Mouse (Mus musculus): ENCODE data around the gene Ablim1.

Ablim1 gene

DNA sequence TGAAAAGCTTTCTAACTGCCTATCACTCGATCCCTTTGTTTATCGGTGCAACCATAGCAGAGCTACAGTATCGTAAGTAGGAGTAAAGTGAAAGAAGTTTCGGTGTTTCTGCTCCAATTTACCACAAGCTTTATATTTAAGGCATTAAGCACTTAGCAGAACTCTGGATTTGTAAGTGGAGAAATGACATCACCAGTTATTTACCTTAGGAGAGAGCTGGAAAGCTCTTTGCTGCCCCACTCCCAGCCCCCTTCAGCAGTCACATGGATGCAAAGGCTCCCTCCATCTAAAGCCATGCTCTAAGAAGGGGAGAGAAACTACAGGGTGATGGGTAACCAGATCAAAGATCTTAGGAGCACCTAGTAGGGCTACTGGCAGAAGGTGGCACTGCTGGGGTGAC is 241.3 kb downstream of the Ablim1 start:
- DNase-seq (ENCODE audit: low read depth, low spot score), result no peak

DNA sequence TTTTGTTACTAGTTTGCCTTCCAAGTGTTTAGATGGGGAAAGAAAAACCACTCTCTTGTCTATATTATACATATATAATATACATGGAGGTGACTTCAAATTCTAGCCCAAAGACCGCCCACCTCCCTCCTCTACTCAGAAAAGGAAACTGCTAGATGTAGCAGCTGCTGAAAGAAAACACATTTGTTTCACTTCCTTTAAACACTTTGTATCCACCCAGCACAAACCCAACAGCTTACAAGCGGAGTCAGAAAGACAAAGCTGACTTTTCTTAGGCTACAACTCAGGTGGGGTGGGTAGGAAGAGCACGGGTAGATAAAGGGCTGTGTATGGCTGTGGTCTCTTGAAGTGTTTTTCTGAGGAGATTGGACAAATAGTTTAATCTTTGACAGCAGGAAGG is 242.0 kb downstream of the Ablim1 start:
- no peak for DNase-seq (ENCODE audit: low read depth, low spot score)

DNA sequence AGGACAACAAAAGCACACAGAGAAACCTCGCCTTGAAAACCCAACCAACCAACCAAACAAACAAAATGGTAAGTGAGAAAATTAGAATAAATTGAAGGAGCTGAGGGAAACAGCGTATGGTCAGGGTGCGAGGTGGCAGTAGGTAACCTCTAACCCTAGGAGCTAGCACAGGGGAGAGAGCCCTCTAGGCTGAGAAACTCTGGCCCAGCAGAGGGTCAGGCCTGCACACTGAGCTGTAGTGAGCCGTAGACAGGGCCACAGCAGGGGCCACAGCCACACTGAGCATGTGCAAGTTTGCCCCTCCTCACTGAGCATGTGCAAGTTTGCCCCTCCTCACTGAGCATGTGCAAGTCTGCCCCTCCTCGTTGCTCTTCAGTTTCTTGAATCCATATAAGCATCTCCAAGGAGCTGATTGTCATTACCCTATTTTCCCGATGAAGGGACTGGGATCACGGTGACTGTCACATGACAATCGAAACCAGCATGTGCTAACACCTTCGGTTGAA is 247.6 kb downstream of the Ablim1 start:
- DNase-seq (ENCODE audit: low read depth, low spot score), result no peak

DNA sequence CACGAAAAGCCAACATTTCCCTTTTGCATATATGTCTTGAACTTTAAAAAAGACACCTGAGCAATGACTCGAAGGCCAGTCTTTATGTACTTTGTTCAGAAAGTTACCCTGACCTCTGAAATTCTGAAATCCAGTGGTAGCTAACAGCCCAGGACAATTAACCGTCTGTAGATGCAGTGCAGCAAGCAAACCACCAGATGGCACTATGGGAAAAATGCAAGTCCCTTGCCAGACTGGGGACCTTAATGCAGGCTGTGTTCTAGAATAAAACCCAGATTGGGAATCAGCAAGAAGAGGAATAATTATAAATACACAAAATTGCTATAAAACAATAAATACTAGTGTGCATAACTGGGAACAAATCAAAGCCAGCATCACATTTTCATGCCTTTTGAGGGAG is 248.4 kb downstream of the Ablim1 start:
- DNase-seq (ENCODE audit: low read depth, low spot score), result no peak

DNA sequence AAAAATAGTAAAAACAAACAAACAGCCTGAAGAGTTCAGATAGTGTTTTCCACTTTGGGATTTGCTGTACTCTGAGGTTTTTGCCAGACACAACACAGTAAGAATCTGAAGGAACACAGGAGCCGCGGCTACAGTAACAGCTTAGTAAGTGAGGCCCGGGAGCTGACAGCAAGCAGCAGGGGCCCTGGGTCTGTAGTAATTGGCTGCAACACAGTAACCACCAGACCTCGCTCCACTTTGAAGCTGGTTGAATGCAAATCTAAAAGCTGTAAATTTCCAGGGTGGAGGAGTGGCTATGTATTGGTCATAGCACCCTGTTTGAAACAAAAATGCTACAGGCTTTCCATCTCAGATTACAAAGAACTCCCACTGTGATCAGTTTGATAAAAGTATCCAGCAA is 252.0 kb downstream of the Ablim1 start:
- no peak for DNase-seq (ENCODE audit: low read depth, low spot score)

DNA sequence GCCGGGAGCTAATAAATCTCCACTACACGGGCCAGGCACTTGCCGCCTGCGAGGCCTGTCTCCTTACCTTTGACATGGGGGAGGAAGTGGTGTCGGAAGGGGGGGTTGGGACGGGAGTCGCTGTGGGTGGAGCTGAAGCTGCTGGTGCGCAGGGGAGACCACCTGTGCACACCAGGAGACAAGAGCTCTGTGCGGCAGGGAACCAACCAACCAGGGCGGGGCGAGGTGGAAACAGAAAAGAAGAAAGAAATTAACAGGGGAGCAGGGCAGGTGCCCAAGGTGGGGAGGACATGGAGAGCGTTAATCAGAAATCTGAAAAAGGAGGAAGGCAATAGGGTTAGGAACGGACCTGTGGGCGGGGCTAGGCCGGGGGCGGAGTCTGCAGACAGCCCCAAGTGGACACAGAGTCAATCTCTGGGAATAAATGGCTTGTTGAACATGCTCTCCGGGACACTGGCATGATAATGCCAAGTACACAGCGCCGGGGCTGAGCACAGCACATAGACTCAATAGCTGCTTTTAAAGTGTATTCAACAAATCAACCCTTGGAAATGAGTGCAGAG is 255.6 kb downstream of the Ablim1 start:
- DNase-seq (ENCODE audit: low read depth, low spot score), result no peak

DNA sequence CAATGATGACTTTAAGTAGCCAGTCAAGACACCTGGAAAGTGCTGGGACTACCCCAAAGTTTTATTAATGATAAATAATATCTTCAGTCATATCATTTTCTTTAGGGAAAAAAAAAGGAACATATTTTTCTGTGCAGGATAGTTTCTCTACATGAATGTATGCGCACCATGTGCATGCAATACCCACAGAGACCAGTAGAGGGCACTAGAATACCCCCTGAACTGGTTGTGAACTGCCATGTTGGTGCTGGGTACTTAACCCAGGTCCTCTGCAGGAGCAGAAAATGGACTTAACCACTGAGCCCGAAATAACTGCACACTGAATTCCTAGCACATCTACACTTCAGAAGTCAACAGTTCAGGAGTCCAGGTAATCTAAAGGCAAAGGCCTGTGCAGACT is 257.2 kb downstream of the Ablim1 start:
- no peak for DNase-seq (ENCODE audit: low read depth, low spot score)

DNA sequence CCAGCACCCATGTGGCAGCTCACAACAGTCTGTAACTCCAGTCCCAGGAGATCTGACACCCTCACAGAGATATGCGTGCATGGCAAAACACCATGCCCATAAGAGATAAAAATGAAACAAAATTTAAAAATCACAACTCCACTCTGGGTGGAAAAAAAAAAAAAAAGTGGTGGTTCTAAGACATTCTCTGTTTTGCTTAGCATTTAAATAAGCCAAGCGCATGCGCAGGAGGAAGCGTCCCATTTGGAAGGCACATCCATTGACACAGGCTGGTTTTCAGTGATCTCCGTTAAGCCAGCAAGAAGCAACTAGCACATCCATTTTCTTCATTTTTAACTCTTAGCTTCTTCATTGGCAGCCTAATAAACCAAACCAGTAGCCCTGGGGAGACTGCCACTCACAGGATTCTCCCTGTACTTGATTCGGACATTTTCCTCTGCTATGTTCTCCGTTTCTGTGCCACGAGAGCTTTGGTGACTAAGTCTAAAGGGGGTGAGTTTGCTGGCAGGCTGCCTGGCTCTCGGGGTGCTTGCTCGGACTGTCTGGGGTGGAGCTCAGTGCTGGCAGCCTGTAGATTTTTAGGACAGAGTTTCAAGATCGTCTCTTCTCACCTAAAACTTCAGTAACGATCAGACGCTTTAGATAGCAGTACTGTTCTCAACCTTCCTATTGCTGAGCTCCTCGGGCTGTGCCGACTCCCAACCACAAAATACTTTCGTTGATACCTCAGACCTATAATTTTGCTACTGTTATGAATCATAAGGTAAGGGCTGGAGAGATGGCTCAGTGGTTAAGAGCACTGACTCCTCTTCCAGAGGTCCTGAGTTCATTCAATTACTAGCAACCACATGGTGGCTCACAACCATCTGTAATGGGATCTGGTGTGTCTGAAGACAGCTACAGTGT is 259.3 kb downstream of the Ablim1 start:
- no peak for DNase-seq (ENCODE audit: low read depth, low spot score)

DNA sequence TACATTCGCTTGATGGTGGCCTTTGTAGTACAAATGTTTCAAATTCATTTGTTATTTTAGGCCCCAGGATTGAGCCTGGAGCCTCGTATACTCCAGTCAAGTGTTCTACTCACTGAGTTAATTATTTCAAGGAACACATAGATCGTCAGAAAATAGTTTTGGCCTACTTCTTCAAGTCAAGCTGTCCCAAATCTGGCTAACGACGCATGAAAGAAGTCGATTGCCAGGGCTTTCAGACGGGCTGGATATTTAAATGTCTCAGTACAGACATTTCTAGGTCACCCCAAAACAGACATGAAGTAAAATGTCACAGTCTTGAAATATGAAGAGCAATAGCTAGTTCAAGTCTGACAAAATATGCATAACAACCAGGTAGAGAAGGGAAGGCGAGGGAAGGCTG is 261.8 kb downstream of the Ablim1 start:
- DNase-seq (ENCODE audit: low read depth, low spot score), result no peak

DNA sequence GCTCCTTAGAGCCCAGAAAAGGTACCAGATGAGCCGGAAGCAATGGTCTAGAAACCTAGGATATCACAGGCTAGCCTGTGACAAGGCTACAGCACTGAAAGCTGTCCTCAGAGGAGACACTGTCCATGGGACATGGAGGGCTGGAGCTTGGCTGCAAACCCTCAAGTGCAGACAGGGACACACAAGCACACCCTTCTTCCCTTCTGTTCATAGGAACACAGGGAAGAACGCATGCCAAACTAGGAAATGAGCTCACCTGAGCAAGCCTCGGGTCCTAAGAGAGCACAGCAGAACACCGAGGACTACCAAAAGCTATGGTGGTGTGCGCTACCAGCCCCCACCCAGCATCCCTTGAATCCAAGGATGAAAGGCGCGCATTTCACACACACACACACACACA is 262.7 kb downstream of the Ablim1 start:
- DNase-seq (ENCODE audit: low read depth, low spot score), result no peak

DNA sequence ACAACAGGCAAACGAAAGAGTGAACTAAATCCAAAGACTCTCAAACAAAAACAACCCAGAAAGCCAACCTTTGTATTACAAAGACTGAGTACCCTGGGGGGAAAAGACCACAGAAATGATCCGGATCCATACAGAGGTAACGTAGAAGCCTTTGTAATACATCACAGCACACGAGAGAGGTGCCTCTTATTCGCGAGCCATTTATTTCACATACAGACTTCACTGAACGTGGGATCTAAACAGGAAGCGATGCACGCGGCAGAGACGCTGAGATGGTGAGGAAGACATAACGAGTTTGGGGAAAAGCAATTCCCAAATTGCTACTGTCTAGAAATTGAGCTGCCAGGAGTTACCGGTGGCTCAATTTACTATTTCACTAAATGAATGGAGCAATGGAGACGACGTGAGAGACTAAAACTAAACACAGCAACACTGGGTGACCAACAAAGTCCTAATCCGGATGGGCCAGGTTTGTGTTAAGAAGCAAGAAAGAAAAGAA is 265.1 kb downstream of the Ablim1 start:
- no peak for DNase-seq (ENCODE audit: low read depth, low spot score)

DNA sequence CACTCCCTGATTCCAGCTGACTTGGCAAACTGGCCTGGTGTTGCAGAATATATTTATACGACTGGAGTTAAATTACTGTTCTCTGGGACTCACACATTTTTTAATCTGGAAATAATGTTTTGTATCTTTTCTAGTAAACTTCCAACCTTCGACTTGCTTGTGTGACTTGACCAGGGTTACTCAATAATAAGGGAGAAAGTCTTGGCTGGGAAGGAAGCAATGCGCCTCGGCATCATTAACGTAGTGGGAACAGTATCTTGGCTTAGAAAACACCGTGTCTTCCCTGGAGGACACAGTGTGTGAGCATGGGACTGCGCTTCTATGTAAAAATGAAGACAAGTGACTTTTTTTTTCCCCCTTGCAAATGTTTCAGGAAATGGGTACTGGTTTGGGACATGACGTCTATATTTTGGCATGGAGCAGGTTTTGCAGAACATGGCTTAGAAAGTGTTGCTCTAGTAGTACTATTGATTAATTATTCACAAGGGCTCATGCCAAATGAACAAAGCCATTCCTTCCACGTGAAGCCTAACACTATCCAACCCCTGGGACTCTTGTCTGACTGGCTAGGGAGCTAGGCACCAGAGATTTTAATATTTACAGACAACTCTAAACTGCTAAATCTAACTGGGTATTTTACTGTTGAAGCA is 266.9 kb downstream of the Ablim1 start:
- peak; percentile 54 for DNase-seq (ENCODE audit: low read depth, low spot score)

DNA sequence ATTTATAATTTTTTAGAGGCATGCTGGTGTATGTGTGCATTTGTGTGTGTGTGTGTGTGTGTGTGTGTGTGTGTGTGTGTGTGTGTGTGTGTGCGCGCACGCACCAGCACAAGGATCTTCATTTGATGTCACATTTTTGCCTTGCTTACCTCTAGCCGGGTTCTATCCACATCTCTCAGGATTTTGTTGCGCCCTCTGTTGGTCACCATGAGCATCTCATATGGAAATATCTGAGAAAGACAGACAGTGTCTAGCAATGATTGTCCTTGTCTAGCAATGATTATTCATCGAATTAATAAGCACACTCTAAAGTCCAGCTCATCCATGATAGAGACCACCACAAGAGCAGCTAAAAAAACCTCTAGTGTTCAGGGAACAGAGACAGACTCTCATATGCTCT is 275.5 kb downstream of the Ablim1 start:
- no peak for DNase-seq (ENCODE audit: low read depth, low spot score)

DNA sequence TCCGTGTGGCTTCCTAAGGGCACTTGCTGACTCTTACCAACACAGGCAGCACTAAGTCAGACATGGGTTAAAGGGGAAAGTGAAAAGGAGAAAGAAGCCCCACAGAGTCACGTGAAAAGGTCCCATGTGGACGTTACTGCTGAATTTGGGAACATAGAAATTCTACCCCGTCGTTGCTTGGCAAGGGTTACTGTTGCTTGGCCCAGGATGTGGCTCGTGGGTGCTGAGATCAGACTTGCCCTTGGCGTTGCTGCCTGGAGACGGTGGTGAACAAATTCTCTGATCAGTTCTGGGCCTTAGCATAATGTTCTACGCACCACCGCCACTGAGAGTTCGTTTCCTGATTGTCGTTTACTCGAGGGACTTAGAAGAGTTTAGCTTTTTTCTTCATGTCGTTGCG is 277.9 kb downstream of the Ablim1 start:
- DNase-seq (ENCODE audit: low read depth, low spot score), result no peak

DNA sequence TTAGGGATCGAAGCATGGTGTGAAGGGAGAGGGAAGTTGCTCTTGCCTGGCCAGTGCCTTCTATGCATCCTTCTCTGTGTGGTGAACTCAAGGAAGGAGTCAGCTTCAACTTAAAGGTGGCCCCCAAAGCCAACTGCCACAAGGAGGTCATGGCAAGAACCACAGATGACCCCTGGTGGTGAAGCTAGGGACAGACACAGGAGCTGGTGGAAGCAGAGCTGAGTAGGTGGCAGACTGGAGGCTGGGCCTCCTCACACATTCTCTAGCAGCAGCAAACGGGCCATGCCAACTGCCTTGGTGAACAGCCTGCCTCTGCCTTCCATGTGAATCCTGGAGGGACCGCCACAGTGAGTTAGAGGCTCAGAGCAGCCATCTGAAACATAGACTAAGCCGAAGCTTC is 283.1 kb downstream of the Ablim1 start:
- DNase-seq (ENCODE audit: low read depth, low spot score), result peak; percentile 54

DNA sequence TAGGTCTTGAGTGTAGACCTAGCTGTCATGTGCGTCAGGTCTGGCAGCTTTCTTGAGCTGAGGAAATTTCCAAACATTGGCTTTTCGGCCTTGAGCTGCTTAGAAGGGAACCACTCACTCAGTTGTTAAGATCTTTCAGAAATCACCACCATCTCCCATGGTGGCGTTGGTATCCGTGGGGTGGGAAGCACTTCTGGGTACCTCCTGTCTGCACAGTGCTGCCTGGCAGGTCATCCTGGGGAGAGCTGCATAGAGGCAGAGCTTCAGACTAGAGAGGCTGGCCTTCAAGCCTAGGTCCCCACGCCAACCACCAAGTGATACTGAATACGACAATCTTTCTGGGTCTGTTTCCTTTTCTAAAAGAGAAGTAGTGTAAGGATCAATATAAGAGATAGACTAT is 285.3 kb downstream of the Ablim1 start:
- no peak for DNase-seq (ENCODE audit: low read depth, low spot score)

DNA sequence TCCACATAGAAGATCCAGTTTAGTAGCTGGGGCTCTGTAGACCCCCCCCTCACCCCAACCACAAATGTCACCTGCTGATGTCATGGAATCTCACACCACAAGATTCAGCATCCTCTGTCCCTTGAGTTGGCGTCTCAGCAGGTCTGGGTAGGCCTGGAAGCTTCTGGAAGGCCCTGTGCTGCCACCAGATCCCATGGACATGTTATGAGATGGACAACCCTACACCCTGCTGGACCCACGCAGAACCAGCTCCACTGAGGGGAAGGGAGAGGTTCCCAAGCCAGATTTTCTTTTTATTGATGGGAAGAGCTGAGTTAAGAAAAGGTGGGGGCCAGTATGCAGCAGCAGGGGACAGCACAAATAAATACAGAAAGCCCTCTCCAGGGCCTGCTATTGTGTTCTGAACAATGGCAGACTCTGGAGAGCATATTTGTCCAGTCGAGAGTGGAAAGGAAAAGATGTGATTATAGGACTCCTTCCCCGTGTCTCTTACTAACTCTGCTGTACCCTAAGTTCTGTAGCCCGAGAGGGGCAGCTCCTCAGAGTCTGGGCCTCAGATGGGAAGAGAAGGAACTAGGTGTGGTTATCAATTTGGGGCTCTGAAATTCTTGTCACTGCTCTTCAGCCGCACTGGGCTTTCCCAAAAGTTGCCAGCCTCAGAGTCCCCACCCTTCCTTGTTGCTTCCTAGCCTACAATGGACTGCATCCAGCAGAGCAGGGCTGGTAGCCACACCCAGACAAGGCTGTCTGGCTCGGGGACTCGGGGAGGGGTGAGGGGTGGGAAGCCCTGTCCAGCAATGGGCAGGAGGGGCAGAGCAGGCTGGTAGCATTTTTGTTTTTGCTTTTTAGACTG is 286.2 kb downstream of the Ablim1 start:
- DNase-seq (ENCODE audit: low read depth, low spot score), result no peak

DNA sequence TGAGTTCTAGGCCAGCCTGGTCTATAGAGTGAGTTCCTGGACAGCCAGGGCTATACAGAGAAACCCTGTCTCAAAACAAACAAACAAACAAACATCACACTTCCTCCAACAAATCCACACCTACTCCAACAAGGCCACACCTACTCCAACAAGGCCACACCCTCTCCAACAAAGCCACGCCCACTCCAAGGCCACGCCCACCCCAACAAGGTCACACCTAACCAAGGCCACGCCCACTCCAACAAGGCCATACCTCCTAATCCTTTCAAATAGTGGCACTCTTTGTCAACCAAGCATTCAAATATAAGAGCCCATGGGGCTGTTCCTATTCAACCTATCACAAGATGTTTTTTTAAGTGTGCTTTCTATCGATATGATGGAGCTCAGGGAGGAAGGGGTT is 288.2 kb downstream of the Ablim1 start:
- no peak for DNase-seq (ENCODE audit: low read depth, low spot score)

DNA sequence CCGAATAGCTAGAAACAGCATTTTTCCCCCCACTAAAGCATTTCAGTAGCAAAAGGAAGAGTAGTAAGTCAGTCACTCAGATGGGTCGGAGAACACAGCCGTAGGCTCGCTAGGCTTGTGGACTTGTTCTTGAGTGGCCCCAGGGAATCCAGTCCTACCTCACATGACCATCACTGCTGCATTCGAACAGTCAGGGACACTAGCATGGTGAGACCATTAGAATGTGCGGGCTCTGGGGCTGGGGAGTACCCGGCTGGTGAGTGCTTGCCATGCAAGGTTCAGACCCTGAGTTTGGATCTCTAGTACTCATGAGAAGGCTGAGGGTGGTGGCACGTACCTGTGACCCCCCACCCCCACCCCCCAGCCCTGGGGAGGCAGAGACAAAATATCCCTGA is 296.9 kb downstream of the Ablim1 start:
- DNase-seq (ENCODE audit: low read depth, low spot score), result no peak

DNA sequence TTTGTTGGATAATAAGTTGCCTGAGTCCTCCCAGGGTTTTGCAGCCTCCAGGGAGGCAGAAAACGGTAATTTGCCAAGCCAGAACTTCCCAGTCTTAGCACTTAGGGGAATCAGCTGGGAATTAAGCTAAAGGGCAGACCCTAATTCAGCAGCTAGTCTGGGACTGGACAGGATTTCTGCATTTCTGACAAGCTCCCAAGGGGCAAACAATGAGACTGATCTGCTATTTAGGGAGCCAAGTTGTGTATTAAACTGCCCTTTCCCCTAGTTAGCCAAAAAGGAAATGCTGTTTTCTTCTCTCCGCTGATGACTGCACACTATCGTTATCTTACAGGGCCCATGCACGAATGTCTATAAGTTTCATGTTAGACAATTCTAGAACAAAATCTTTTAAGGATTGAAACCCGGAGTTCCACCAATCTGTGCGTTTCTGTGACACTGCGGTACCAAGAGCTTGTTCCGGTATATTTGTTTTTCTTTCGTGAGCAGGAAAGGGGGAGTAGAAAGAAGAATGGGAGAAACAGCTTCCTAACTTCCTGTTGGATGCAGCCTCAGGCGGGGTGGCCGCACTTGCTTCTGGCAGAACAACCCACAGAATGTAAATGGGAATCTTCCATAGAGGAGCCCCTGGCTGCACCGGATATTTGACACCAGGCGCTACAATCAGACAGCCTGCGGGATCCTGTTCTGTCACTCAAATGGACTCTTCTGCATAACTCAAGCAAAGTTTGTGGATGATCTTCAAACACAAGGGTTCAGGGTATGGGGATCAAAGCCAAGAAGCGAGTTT is 297.5 kb downstream of the Ablim1 start:
- DNase-seq (ENCODE audit: low read depth, low spot score), result no peak

DNA sequence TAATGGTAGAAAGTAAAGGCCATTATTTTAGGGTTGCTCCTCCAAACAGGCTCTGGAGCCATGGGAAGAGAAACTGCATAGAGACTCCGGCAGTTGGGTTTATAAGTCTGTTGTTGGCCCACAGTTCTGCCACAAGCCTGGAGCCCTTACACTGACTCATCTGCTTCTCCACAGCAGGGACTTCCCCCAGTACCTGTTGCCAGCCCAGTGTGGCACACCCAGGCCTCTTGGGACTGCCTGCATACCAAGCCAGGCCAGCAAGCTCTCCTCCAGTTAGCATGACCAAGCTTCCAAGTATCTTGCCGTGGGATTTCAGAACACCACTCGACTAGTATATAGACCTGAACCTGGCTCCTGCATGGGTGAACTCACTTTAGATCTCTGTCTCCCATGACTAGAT is 299.9 kb downstream of the Ablim1 start:
- peak; percentile 85 for DNase-seq (ENCODE audit: low read depth, low spot score)
